Mouse (Mus musculus) c-Kit-negative CD71-positive TER-119-positive erythroid progenitor cells, embryonic 14.5 days (primary cell): ENCODE results near the gene Suds3.

ENCODE experiments used
- DNase-seq: peaks from one replicate; pipeline ENCODE4 v3.0.0-alpha.2; 2013; ENCODE audit warnings: low read depth, low spot score

Gene Suds3

DNA sequence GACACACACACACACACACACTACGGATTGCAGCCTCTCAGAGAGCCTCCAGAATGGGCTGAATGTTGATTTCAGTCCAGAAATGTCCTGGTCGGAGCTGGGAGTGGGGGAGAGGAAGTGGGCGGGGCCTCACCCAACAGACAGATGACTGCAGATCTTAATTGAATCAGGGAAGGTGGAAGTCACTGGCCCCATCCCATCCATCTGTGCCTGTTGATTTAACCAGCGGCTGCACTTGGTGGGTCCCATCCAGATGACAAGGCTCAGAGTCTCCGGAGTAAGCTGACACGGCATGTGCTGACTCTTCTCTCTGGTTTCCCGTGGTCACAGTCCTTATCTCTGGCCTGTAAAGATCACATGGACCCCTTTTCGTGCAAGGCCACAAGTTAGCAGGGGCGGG lies 20.0 kb upstream of the Suds3 start:
- no peak for DNase-seq

DNA sequence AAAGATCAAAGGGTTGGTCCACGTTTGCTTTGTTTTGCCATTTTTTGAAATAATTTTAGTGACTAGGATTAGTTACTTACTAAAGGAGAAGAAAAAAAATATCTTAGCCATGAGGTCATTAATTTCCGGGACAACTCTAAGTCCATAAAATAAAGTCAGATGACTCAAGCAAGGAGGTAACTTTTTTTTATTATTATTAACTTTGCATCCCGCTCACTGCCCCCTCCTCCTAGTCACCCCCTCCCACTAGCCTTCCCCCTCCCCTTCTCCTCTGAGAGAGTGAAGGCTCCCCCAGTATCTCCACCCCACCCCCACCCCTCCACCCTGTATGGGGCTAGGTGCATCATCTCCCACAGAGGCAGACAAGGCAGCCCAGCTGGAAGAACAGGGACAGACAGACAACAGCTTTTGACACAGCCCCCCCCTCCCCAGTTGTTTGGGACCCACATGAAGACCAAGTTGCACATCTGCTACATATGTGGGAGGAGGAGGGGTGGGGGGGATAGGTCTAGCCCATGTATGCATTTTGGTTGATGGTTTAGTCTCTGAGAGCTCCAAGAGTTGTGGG lies 19.1 kb upstream of the Suds3 start:
- no peak for DNase-seq

DNA sequence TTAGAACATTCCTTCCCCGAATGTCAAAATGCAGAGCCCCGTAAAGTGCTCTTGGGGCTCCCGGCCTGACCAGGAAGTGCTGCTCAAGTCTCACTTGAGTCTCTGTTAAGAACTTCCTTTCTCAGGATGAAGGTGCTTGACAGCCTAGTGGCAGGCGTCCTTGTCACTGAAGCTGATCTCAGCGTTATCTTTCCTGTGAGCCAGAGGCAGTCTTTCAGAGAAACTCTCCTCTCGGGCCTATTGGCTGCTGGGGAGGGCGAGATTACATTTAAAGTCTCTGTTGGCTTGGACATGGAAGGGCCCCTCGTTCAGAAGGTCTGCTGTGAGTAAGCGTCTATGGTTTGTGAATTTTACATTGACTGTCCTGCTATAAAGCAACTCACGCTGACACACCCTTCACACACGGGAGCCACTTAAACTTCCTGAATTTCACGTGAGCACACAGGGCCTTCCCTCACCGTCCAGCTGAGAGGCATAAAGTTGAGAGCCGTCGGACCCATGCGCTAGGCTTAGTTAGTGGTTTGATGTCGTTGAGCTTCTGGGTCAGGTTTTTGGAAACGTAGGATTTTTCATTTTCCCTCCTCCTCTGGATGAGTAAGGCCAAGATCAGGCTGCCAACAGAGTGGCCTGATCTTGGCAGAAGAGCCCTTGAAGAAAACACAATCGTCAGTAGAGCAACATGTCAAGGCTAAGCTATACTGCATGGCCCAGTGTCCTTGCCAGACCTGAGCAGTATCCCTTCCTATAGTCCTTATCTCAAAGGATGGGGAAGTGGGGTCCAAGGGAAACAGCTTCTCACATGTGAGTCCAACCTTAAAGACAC lies 18.4 kb upstream of the Suds3 start:
- DNase-seq, result no peak

DNA sequence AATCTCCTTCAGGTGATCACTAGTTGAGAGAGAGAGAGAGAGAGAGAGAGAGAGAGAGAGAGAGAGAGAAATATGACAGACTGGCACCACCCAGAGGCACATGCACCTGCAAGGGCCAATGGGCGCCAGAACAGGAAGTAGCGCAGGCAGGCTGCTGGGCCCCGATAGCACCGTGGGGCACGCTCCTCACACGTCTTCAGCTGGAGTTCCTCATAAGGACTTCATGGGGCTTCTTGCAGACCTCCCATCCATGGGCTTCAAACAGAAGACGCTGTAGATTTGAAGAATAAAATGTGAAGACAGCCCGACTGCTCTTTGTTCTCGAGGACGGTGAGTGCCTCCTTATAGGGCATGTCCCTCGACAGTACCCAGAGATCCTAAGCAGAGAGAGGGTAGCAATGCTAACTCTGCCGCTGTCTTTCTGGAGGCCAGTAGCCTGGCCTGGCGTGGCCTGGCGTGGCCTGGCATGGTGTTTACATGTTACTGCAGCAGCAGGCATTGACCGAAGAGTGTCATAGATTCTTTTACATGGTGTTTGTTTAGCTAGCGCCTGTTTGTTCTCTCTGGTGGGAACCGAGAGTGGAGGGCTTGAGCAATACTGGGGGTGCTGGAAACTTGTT lies 17.6 kb upstream of the Suds3 start:
- no peak for DNase-seq

DNA sequence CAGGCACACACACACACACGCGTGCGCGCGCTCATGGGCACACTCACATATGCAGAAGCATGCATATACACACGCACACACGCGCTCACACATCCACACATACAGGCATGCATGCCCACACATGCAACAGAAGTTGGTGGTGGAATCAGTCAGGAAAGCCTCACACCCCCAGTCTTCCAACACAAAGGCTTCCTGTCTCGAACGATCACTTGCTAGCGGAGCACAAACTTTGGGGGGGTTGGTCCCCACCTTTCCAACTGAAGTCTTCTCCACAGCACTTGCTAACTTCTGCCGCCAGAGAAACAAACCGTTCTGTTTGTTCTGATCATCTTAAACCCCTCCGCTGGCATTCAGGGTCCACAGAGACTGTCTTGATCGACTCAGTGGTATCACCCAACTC lies 14.8 kb upstream of the Suds3 start:
- no peak for DNase-seq

DNA sequence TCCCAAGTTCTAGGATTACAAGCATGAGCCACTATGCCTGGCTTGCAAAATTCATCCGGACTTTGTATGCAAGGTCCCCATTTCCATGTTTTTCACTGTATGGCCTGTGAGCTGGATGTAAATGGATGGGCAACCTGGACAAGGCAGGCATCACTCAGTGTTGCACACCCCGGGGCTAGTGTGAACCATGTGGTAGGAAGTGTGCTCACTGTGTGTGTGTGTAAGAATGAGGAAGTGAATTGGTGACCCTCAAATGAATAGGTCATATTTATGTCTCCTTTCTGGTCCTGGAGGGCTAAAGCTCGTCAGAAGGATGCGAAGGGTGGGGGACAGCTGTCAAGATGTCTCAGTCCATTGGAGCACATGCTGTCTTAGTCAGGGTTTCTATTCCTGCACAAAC lies 11.1 kb upstream of the Suds3 start:
- no peak for DNase-seq

DNA sequence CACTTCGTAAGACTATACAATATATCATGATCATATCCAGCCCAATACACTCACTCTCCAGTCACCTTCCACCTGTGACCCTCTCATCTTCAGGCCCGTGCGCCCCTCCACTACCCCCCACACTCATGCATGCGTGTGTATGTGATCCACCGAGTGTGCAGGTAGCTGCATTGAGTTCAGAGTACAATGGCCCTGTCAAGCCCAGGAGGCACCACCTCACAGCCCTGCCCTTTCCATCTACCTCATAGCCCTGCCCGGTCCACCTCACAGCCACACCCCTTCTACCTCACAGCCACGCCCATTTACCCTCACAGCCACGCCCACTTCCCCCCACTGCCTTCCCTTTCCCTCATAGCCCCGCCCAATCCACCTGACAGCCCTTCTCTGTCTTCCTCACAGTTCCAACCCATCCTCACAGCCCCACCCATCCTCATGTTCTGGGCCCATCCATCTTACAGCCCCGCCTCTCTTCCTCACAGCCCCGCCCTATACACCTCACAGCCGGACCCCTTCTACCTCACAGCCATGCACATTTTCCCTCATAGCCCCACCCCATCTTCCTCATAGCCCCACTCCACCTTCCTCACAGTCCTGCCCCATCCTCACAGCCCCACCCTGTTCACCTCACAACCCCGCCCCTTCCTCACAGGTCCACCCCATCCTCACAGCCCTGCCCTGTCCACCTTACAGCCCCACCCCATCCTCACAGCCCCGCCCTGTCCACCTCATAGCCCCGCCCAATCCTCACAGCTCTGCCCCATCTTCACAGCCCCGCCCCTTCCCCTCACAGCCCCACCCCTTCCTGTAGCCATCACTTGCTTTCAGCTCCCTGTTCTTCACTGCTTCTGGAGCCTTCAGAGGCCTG lies 9.8 kb upstream of the Suds3 start:
- no peak for DNase-seq

DNA sequence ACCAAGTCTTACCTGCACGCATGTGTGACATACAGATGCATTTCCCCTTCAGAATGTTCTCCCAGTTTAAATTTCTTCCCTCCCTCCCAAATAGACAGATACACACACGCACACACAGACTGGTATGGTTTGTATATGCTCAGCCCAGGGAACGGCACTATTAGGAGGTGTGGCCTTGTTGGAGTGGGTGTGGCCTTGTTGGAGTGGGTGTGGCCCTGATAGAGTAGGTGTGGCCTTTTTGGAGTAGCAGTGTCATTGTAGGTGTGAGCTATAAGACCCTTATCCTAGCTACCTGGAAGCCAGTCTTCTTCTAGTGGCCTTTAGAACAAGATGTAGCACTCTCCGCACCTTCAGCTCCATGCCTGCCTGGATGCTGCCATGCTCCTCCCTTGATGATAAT lies 7.9 kb upstream of the Suds3 start:
- no peak for DNase-seq

DNA sequence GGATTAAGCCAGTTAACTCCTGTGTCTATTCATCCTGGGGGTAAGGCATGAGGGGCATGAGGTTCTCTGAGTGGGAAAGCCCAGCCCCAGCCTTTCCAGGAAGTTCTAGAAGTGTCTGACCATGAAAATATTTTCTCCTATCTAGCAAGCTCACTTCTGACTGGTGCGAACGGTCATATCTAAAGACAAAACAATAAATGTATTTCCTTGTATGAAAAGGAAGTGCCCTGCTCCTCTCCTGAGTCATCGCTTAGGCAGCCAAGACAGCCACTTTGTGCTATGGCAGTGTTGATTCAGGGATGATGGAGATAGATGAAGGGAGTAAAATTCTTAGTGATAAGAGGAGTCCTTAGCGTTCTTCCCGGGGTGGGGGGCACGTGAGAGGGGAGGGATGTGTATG lies 7.2 kb upstream of the Suds3 start:
- DNase-seq, result no peak

DNA sequence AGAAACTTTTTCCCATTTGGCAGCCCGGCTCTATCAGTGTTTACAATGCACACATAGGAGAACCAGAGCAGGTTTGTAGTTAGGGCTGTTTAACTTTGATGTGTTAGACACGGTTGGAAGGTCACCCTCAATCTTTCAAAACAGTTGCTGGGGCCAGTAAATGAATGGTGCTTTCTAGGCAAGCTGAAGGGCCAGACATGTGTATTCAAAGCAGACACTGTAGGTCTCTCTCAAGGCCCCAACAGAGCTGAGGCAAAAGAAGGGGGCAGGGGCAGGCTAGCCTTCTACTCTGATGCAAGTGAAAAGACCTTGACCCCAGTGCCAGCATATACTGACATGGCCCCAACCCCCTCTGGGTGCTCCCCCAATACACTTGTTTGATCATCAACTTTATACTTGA lies 5.7 kb upstream of the Suds3 start:
- DNase-seq, result no peak

DNA sequence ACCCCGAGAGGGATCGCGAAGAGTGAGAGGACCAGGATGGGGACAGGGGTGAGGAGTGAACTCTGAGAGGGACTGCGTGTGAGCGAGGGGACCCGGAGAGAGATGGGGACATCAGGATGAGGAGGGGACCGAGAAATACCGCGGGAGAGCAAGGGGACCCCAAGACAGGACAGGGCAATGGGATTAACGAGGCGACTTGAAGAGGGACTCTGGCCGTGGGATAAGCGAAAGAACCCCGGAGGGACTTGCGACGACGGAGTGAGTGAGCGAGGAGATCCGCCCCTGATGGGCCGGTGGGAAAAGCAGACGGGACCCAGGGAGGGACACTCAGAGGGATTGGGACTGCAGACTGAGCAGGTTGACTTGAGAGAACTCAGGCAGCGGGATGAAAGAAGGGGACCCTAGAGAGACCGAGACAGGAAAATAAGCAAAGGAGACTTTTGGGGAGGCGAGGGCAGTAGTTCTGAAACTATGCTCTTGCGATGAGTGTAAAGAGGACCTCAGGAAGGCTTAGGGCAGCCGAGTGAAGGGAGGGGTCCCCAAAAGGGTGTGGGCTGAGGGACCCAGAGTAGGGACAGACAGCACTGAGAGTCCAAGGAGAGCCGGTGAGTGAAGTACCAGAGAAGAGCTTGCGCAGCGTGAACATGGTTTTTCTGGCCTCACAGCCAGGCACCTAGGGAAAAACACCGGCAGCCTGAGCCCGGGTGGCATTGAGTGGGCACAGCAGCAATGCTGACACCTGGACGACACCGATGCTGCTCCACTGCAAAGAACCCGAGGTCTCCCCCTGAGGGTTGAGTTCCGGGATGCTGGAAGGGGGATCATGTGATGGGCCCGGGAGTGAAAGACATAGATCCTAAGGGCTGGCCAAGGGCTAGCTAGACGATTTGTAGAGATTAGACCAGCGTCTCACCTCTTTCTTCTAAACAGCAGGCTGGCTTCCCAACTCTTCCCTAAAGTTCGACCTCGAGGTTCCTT lies 4.9 kb upstream of the Suds3 start:
- no peak for DNase-seq

DNA sequence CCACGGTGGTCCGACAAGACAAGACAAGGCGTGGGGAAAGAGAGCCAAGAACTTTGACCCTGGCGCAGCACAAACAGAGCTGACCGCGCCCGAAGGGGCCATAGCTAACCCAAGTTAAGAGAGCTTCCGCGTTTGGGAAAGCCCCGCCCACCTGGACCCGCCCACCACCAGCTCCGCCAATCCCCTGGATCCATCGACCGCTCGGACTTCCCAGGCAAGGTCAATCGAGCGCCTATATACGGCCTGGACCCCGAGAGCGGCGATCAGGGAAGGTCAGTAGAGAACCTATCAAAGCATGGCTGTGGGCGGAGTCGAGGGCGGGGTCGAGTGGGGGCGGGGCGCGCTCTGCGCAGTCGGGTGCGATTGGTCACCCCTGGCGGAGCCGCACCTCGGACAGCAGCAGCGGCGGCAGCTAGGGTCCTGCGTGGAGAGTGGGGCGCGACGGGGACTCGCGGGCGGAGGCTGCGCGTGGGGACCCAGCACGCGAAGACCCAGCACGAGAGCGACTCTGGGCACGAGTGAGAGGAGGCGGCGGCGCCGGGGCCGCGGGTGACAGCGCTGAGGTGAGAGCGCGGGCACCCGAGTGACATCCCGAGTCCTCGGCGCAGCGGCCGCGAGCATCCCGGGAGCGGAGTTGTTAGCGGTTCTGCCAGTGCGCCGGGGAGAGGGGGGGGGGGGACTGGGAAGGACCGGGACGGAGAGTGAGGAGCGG lies 4.0 kb upstream of the Suds3 start, which contains the start of gene Taok3:
Taok3 (plus strand) TSS at position 353 of the 712 bp plus-strand sequence.
- peak; percentile 99 for DNase-seq

DNA sequence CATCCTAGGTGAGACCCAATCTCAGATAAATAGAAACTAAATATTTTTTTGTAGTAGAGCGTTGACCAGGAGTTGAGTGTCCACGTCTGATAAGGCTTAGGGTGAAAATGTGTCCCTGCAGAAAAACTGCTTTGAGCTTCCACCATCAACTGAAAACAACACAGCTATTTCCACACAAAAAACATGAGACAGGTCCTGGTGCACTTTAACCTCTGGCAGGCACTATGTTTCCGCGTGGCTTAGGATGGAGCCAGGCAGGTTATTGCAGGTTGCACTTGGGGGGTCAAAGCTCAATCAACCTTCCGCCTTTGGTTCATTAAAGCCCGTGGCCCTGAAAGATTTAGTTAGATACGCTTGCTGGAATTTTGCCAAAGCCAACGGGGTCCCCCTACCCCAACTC lies 2.9 kb upstream of the Suds3 start:
- DNase-seq, result no peak

DNA sequence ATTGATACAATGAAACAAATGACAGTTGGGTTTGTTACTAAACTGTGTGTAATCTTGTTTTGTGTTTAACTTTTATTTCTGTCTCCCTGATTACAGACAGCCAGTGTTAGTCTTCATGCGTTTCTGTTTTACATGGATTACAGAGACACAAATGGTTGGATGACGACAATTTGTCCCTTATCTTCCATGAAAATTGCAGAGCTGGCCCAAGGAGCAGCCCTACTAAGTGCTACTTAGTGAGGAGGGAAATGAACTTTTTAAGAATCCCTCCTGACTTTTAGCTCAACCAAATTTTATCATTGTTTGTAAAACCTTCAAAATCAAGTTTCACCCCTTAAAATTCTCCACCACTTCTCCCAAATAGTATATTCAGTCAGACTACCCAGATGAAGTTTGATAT lies 2.3 kb upstream of the Suds3 start:
- no peak for DNase-seq

DNA sequence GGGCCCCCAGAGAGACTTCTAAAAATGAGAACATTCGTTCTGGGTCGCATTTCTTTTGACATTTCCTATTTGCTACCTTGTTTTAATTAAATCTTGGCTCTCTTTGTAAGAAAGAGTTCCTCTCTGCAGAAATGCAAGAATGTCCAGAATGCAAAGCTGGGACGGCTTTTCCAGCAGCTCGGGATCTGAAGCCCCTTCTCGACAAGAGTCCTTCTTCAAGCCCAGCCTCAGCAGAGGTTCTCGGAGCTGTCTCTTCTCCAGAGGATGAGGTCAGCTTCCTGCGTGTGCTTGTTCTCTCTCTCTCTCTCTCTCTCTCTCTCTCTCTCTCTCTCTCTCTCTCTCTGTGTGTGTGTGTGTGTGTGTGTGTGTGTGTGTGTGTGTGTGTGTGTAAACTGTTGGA lies 1.8 kb upstream of the Suds3 start:
- DNase-seq, result no peak

DNA sequence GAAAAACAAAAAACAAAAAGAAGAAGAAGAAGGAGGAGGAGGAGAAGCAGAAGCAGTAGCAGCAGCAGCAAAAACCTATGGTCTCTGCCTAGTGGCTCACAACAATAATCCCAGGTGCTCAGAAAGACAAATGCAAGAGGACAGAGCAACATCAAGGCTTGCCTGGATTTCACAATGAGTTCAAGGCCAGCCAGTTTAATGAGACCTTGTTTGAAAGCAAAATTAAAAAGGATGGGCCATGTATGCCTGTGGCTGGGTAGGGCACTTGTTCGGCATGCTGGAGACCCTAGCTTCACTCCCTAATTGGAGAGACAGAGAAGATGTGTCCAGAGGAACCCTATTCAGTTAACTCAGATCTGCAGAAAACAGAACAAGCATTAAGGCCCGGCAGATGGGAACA lies 1.3 kb upstream of the Suds3 start:
- no peak for DNase-seq

DNA sequence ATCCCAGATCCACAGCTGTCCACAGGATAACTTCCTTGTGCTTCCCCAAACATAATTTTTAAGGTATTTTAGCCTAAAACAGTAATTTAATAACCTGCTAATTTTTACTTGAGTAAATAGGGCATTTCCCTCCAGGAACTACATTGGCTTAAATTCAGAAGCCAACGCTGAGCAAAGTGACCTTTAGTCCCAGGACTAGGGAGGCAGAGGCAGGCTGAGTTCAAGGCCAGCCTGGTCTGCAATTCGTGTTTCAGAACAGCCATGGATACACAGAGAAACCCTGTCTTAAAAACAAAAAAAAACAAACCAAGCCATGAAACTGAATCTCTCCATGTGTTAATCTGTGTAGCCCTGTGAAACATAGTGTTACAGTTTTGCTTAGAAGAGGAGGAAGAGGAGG lies 747 bp upstream of the Suds3 start:
- no peak for DNase-seq

DNA sequence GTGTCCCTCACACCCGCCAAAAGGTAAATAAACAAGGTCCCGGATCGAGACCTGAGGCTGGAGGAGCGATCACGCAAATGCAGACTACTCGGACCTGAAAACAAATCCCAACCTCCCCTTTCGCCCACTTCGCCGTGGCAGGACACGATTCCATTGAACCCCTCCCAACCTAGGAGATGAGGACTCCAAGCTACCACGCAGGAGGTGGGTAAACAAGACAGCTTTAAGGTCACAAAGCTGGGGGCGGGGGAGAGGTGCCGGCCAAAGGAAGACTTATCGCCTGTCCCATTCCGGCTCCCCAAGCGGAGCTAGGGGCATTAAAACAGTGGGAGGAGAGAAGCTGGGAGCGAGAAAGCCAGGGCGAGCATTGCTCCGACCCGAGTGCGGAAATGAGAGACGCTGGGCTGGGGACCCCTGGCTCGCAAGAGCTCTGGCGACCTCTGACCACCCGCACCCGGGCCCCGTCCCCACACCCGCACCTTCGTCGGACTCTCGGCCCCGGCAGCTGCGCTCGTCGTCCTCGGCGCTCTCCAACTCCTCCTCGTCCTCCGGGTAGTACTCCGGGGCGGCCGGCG lies 633 bp downstream of the Suds3 start:
- no peak for DNase-seq

DNA sequence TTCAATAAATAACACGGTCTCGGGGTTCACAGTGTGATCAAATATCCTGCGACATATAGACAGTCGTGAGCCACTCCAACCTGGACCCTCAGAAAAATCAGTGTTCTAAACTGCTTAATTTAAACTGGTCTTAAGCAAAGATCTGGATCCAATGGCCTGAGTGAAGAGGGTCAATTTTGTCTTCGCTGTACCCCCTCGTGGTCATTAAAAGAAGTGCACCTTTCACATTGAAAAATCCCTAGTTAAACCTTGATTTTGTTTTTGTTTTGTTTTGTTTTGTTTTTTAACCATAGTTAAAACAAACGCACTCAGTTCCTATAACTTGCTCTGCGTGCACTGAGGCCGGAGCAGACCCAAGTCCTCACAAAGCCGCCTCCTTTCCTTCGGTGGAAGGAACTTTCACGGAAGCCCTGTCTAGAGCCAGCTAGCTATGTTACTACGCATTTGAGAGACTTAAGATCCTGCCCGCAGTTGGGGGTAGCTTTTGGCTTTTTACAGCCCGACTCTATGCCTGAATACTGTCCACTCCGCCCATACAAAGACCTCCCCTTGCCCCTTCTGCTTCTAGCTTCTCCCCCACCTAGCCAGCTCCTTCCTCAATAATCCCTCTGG lies 1.2 kb downstream of the Suds3 start:
- no peak for DNase-seq

DNA sequence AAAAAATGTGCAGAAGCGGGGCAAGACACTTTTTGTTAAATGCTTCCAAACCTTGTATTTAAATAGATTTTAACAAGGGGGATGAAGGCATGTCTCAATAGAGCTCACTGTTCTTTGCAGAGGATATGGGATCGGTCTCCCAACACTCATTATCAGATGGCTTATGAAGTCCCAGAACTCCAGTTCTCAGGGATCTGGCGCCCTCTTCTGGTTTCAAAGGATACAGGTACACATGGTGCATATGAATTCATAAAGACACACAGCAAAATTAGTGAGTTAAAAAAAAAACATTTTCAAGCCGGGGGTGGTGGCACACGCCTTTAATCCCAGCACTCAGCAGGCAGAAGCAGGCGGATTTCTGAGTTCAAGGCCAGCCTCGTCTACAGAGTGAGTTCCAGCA lies 2.6 kb downstream of the Suds3 start:
- DNase-seq, result no peak
